Mouse (Mus musculus) liver, embryonic 15.5 days (tissue): ENCODE measurements around the gene Zfp574. TPM values are rescaled to one million over a fixed set of nuclear protein-coding genes. Genes with fewer than 3 reads are reported as not detected.
"Not testable (repeated sequence)": the region's sequence is repeated elsewhere in the genome, so short reads cannot be mapped to it uniquely, and the experiment has no call there.

Experiments
- ATAC-seq: fragments of 200-750 bp; cut with Nextera tagmentation; 2 replicates; pipeline ENCODE4 v1.8.0; 2017; ENCODE audit warnings: moderate number of reproducible peaks, mild to moderate bottlenecking, moderate library complexity; ENCODE audit not compliant: insufficient read depth
- H3K27ac ChIP-seq: fragments of 300-500 bp; sonication (generic); replicated peaks from 2 replicates; pipeline ENCODE4 v1.5.1; 2015; ENCODE audit warnings: mild to moderate bottlenecking, inconsistent platforms
- H3K27me3 ChIP-seq: fragments of 300-500 bp; sonication (generic); 2 replicates; pipeline ENCODE4 v1.6.1; 2015; ENCODE audit warnings: mild to moderate bottlenecking, inconsistent platforms
- H3K36me3 ChIP-seq: fragments of 300-500 bp; sonication (generic); replicated peaks from 2 replicates; pipeline ENCODE4 v1.6.1; 2015; ENCODE audit warnings: moderate library complexity, mild to moderate bottlenecking, inconsistent platforms
- H3K4me1 ChIP-seq: fragments of 300-500 bp; sonication (generic); replicated peaks from 2 replicates; pipeline ENCODE4 v1.6.1; 2015; ENCODE audit warnings: inconsistent platforms
- H3K4me2 ChIP-seq: fragments of 300-500 bp; sonication (generic); 2 replicates; pipeline ENCODE4 v1.6.1; 2015; ENCODE audit warnings: moderate library complexity, mild to moderate bottlenecking, inconsistent platforms
- H3K4me3 ChIP-seq: fragments of 300-500 bp; sonication (generic); replicated peaks from 2 replicates; pipeline ENCODE4 v1.5.1; 2015; ENCODE audit warnings: mild to moderate bottlenecking, inconsistent platforms
- H3K9ac ChIP-seq: fragments of 300-500 bp; sonication (generic); 2 replicates; pipeline ENCODE4 v1.6.1; 2015; ENCODE audit warnings: moderate library complexity, mild to moderate bottlenecking, inconsistent platforms
- H3K9me3 ChIP-seq: fragments of 300-500 bp; sonication (generic); replicated peaks from 2 replicates; pipeline ENCODE4 v1.6.1; 2016; ENCODE audit warnings: inconsistent platforms
- WGBS: fragments of 180-500 bp; shearing (Covaris S2); methylation state at CpG from one replicate; pipeline ENCODE4 v1.1.7; 2015; ENCODE audit warnings: mixed read lengths; ENCODE audit not compliant: insufficient replicate concordance; 5-methylcytosine and 5-hydroxymethylcytosine counted together
- polyA plus RNA-seq: library from polyadenylated mRNA; unstranded; fragments of >200 nt; fragmentation: Nextera tagmentation; extraction: Ambion mirVana; gene quantifications from 2 replicates; pipeline ENCODE4 v1.2.1, GENCODE M21; 2015

The Zfp574 gene
- 9.9 and 11.1 TPM in 2 replicates for polyA plus RNA-seq

GRCm38 (mm10) chr7:25071979-25072715 is at the start of gene Zfp574, which contains the start of gene Grik5:
TSS of gene Zfp574 (plus strand) at chr7:25072567.
TSS of gene Grik5 (minus strand) at chr7:25072346.
- Histone ChIP-seq H3K9ac (peak within 1 kb of the TSS; percentile 63), H3K4me2 (peak within 1 kb of the TSS; percentile 84), H3K27ac (peak within 1 kb of the TSS; percentile 9; the same call in 1 of the 2 replicates), H3K36me3 (no peaks in the 10 kb centered on the region), H3K4me1 (peaks cover 47% of the 10 kb centered on the region), H3K4me3 (peak within 1 kb of the TSS; percentile 56), H3K9me3 (no peaks in the 10 kb centered on the region), H3K27me3 (peaks cover 5% of the 10 kb centered on the region; the same call in 1 of the 2 replicates)
- no peak for ATAC-seq
- WGBS: 4% methylated on average over 21 of the region's 28 CpGs

DNA sequence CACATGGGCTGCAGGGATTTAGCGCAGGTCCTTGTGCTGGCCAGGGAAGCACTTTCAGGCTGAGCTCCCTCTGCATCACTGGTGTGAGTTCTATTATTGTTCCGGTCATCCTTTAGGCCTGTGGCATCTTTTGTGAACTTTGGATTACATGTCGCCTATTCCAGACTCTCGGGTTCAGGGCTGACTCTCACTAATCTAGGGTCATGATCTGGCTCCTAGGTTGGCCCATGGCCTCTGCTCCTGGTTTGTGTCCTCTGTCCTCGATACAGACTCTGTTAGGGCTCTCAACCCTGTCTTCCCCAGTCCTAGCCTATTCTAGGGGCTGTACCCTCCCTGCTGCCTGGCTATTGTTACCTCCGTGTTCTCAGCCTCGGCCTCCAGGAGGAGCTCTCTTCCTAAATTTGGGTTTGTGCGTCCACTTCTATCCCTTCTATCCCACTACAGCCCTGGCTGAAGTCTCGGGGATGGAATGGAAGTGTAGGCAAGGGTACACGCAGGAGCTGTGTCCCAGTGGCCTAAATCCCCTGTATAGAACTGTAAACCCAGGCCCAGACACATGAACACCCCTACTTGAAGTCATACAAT is 46.4 kb upstream of the Zfp574 start:
- no peaks in the 10 kb centered on the region for H3K4me1 ChIP-seq
- 55% methylated on average over 10 of the region's 10 CpGs for WGBS

DNA sequence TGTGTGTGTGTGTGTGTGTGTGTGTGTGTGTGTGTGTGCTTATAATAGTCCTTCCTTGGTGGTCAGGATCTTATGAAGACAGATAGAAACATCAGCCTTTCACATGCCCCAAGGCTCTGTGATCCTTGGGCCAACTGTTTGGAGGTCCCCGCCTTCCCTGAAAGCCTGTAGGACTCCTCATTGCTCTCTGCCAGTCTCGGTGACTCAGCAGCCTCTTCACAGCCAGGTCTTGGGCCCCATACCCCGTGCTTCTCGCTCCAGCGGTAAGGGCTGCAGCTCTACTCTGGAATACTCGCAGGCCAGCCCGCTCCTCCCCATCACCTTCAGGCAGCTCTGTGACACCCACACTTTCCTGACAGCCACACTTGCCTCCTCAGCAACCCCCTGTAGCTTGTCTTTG is 45.9 kb upstream of the Zfp574 start:
- 50% methylated on average over 7 of the region's 7 CpGs for WGBS
- Histone ChIP-seq H3K27ac (no peak overlapping the region), H3K9ac (no peak overlapping the region), H3K4me2 (no peak overlapping the region), H3K9me3 (no peaks in the 10 kb centered on the region), H3K36me3 (no peaks in the 10 kb centered on the region), H3K4me3 (no peak overlapping the region), H3K4me1 (no peaks in the 10 kb centered on the region), H3K27me3 (no peaks in the 10 kb centered on the region)
- ATAC-seq: no peak

More for the DNA sequence above, 46.4 kb upstream of the Zfp574 start:
- H3K36me3 ChIP-seq: no peaks in the 10 kb centered on the region
- ATAC-seq: no peak
- no peaks in the 10 kb centered on the region for H3K27me3 ChIP-seq
- H3K9me3 ChIP-seq: no peaks in the 10 kb centered on the region
- H3K27ac ChIP-seq: no peak overlapping the region
- no peak overlapping the region for H3K4me3 ChIP-seq
- no peak overlapping the region for H3K9ac ChIP-seq
- no peak overlapping the region for H3K4me2 ChIP-seq

DNA sequence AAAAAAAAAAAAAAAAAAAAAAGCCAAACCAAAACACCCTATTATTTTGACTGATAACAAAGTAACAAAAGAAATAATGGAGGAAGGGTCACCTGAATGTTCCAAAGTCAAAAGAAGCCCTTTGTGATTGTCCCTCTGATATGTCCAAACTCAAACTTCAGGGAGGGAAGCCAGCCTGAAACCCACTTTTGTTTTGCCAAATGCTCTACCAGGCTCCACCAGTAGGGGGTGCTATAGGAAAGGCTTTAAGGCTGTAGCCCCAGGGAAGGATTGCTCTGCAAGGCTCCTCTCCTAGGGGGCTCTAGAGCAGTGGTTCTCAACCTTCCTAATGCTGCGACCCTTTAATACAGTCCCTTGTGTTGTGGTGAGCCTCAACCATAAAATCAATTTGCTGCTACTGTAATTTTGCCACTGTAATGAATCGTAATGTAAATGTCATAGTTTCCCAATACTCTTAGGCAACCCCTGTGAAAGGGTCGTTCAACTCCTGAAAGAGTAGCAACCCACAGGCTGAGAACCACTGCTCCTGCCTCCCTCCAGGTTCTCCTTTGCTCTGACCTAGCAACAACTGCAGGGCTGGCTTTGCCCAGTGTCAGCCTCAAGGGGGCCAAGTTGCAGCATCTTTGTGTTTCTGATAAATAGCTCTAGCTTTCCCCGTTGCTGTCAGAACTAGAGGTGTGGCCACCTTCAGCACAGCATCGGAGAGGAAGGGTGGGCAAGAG is 42.2 kb upstream of the Zfp574 start:
- H3K36me3 ChIP-seq: no peaks in the 10 kb centered on the region
- H3K9ac ChIP-seq: no peak overlapping the region
- H3K27me3 ChIP-seq: no peaks in the 10 kb centered on the region
- ATAC-seq: no peak
- no peaks in the 10 kb centered on the region for H3K4me1 ChIP-seq
- H3K4me2 ChIP-seq: no peak overlapping the region
- H3K9me3 ChIP-seq: no peaks in the 10 kb centered on the region
- no peak overlapping the region for H3K27ac ChIP-seq
- no peak overlapping the region for H3K4me3 ChIP-seq
- WGBS: 40% methylated on average over 5 of the region's 5 CpGs

GRCm38 (mm10) chr7:25031528-25031927 is 40.8 kb upstream of the Zfp574 start:
- no peaks in the 10 kb centered on the region for H3K27me3 ChIP-seq
- no peak overlapping the region for H3K4me2 ChIP-seq
- H3K36me3 ChIP-seq: 0 out of 2 replicates have a peak, but pooled peaks cover 2% of the 10 kb centered on the region
- WGBS: 62% methylated on average over 3 of the region's 3 CpGs
- no peak overlapping the region for H3K27ac ChIP-seq
- ATAC-seq: no peak
- no peaks in the 10 kb centered on the region for H3K9me3 ChIP-seq
- H3K4me3 ChIP-seq: no peak overlapping the region
- no peaks in the 10 kb centered on the region for H3K4me1 ChIP-seq
- H3K9ac ChIP-seq: no peak overlapping the region

DNA sequence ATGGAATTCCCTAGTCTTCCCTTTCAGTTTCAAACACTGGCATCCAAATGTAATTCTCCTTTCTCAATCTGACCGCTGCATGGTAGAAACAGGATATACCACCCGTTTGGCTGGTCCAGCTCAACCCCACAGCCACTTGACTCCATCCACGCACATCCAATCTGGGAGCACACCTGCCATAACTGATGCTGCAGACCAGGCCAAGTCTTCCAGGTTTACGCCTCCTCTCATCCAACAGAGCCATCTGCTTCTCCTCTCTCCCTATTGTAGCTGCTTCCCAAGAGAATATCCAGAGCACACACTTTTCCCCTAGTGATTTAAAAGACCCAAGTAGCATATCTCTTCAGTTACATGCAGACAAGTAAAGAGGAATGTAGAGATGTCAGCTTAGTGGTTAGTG is 37.6 kb upstream of the Zfp574 start:
- ATAC-seq: no peak
- H3K4me1 ChIP-seq: no peaks in the 10 kb centered on the region
- H3K27ac ChIP-seq: no peak overlapping the region
- H3K4me3 ChIP-seq: no peak overlapping the region
- no peaks in the 10 kb centered on the region for H3K9me3 ChIP-seq
- H3K4me2 ChIP-seq: no peak overlapping the region
- no peaks in the 10 kb centered on the region for H3K27me3 ChIP-seq
- 75% methylated on average over 4 of the region's 4 CpGs for WGBS
- H3K9ac ChIP-seq: no peak overlapping the region
- H3K36me3 ChIP-seq: 0 out of 2 replicates have a peak, but pooled peaks cover 2% of the 10 kb centered on the region

DNA sequence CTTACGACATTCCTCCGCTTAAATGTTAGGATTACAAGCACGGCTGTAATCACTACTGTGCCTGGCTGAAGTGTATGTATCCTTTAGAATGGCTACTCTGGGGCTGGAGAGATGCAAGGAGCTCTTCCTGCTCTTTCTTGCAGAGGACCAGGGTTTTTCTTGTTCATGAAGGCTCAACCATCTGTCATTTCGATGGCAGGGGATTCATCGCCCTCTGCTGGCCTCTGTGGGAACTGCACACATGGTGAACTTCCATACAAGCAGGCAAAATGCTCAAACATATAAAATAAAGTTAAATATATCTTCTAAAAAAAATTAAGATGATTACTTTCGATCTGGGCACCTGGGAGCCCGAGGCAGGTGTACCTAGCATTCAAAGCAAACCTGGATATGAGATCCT is 36.5 kb upstream of the Zfp574 start:
- Histone ChIP-seq H3K4me1 (no peaks in the 10 kb centered on the region), H3K4me3 (no peak overlapping the region), H3K27me3 (no peaks in the 10 kb centered on the region), H3K9ac (no peak overlapping the region), H3K27ac (no peak overlapping the region), H3K36me3 (0 out of 2 replicates have a peak, but pooled peaks cover 2% of the 10 kb centered on the region), H3K9me3 (no peaks in the 10 kb centered on the region), H3K4me2 (no peak overlapping the region)
- 41% methylated on average over 7 of the region's 7 CpGs for WGBS
- ATAC-seq: no peak

GRCm38 (mm10) chr7:25041921-25042320 is 30.4 kb upstream of the Zfp574 start:
- no peaks in the 10 kb centered on the region for H3K27me3 ChIP-seq
- no peak overlapping the region for H3K4me3 ChIP-seq
- H3K9ac ChIP-seq: no peak overlapping the region
- no peaks in the 10 kb centered on the region for H3K9me3 ChIP-seq
- no peaks in the 10 kb centered on the region for H3K4me1 ChIP-seq
- no peak overlapping the region for H3K4me2 ChIP-seq
- H3K36me3 ChIP-seq: no peaks in the 10 kb centered on the region
- ATAC-seq: no peak
- 77% methylated on average over 12 of the region's 12 CpGs for WGBS
- H3K27ac ChIP-seq: no peak overlapping the region

DNA sequence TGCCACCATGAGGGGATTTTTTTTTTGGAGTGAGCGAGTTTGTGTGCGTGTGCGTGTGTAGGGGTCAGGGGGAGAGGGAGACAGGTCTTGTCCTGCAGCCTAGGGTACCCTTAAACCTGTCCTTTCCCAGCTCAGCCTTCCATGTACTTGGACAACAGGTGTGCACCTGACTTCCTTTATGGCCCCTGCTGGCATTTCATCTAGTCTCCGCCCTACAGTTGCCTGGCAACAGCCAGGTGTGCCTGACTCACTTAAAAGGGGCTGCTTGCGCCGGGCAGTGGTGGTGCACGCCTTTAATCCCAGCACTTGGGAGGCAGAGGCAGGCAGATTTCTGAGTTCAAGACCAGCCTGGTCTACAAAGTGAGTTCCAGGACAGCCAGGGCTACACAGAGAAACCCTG is 27.8 kb upstream of the Zfp574 start:
- not testable (repeated sequence) for H3K9ac ChIP-seq, ATAC-seq, H3K4me3 ChIP-seq, H3K36me3 ChIP-seq, H3K27me3 ChIP-seq, H3K27ac ChIP-seq, H3K4me2 ChIP-seq, H3K9me3 ChIP-seq, H3K4me1 ChIP-seq
- 76% methylated on average over 7 of the region's 7 CpGs for WGBS

DNA sequence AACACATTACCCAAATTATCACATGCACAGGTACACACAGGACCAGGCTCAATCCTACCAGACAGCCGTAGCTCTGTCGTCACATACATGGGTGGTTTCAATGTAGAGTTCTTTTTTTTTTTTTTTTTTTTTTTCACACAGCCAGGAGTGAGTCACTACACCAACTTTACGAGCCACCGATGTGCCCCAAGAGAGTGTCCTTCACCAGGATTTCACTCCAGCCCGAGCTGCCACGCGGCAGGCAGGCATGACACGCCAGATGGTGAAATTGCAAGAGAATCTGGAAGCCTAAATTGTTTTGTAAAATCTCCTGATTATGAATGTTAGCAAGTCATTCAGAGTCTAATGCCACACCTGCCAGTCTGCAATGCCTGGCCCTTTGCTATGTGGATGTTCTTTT is 25.0 kb upstream of the Zfp574 start:
- 77% methylated on average over 8 of the region's 8 CpGs for WGBS
- no peaks in the 10 kb centered on the region for H3K27me3 ChIP-seq
- no peak overlapping the region for H3K4me2 ChIP-seq
- H3K4me3 ChIP-seq: no peak overlapping the region
- no peak for ATAC-seq
- no peaks in the 10 kb centered on the region for H3K36me3 ChIP-seq
- H3K4me1 ChIP-seq: no peaks in the 10 kb centered on the region
- no peaks in the 10 kb centered on the region for H3K9me3 ChIP-seq
- H3K9ac ChIP-seq: no peak overlapping the region
- no peak overlapping the region for H3K27ac ChIP-seq

- no peaks in the 10 kb centered on the region for H3K4me1 ChIP-seq
- no peak overlapping the region for H3K4me2 ChIP-seq
- no peaks in the 10 kb centered on the region for H3K36me3 ChIP-seq
- 72% methylated on average over 16 of the region's 16 CpGs for WGBS
- ATAC-seq: no peak
- H3K9me3 ChIP-seq: no peaks in the 10 kb centered on the region
- H3K27ac ChIP-seq: no peak overlapping the region
- no peak overlapping the region for H3K4me3 ChIP-seq
- no peaks in the 10 kb centered on the region for H3K27me3 ChIP-seq
- H3K9ac ChIP-seq: no peak overlapping the region
Observed at GRCm38 (mm10) chr7:25049295-25049930, 23.0 kb upstream of the Zfp574 start.
